11 mouse cellular contexts compared by ENCODE assay signal in the genomic region with DNA sequence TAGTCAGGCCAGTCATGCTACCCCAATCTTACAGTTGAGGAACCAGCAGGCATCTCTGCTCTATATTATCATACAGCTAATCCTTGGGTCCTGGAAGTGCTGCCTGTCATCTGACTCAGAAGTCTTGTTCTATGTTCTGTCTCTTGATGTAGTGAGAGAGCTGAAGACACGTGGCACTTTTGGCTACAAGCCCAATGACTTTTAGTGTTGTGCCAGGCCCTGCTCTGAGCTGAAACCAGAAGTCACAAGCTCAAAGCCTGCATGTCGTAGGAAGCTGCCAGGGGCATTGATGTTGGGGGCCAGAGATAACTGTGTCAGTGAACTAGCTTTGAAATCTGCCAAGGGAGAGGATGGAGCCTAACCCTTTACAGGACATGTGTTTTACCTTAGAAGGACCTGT.
DNase-seq lines count a peak whose midpoint lies in the region; ATAC-seq and TF ChIP-seq lines count a peak whose summit lies in the region.
"Had no signal": no experiment of that assay in that cellular context is flagged by ENCODE, and none has a peak within 500 bp of the region (broad histone marks: within the 10 kb centered on the region; RNA-seq: fewer than 3 reads in every experiment).

No protein-coding gene starts in this region.

- H3K9me3 ChIP-seq in limb, embryonic 14.5 days (ENCODE audit: control insufficient read depth, low read length), result no peaks in the 10 kb centered on the region
- no peaks in the 10 kb centered on the region for H3K9me3 ChIP-seq in limb, embryonic 10.5 days (replicated peaks)
- H3K9me3 ChIP-seq: embryonic facial prominence, embryonic 12.5 days; neural tube, embryonic 13.5 days had no signal

- H3K4me2 ChIP-seq in limb, embryonic 14.5 days (replicated peaks; ENCODE audit: low read depth, low read length, severe bottlenecking), result no peak overlapping the region
- H3K4me2 ChIP-seq: embryonic facial prominence, embryonic 12.5 days; neural tube, embryonic 13.5 days had no signal

- H3K4me1 ChIP-seq in limb, embryonic 14.5 days (ENCODE audit: control insufficient read depth, insufficient read depth, low read length), result peaks cover 2% of the 10 kb centered on the region; the same call in 1 of the 2 replicates
- peaks cover 6% of the 10 kb centered on the region; the same call in 1 of the 2 replicates for H3K4me1 ChIP-seq in limb, embryonic 10.5 days
- H3K4me1 ChIP-seq: embryonic facial prominence, embryonic 12.5 days; neural tube, embryonic 13.5 days had no signal

- no peaks in the 10 kb centered on the region for H3K27me3 ChIP-seq in limb, embryonic 14.5 days (ENCODE audit: control insufficient read depth, insufficient read depth, low read length)
- H3K27me3 ChIP-seq in limb, embryonic 10.5 days (ENCODE audit: low read depth, poor library complexity, severe bottlenecking), result no peaks in the 10 kb centered on the region
- H3K27me3 ChIP-seq: embryonic facial prominence, embryonic 12.5 days; neural tube, embryonic 13.5 days had no signal

- H3K36me3 ChIP-seq in limb, embryonic 14.5 days (ENCODE audit: control insufficient read depth, insufficient read depth, low read length), result no peaks in the 10 kb centered on the region
- no peaks in the 10 kb centered on the region for H3K36me3 ChIP-seq in limb, embryonic 10.5 days
- H3K36me3 ChIP-seq: embryonic facial prominence, embryonic 12.5 days; neural tube, embryonic 13.5 days had no signal

- no peak for ATAC-seq in limb, embryonic 14.5 days (ENCODE audit: low FRiP score, low read depth)
- no peak for ATAC-seq in activated CD4-positive, CD25-positive, alpha-beta regulatory T cell, adult 4 months

- DNase-seq in limb, embryonic 14.5 days (ENCODE audit: low spot score), result peak; percentile 10
- no peak for DNase-seq in limb, embryonic 10.5 days (ENCODE audit: low spot score)
- DNase-seq in CD8-positive naive resting alpha-beta T cell, adult 2 months (ENCODE audit: low read depth in 2 of 2, low spot score in 2 of 2), result peak; percentile 9 to 29
- peak; percentile 37 to 81 for DNase-seq in adrenal gland, adult (ENCODE audit: inconsistent age in 2 of 2, low spot score in 1 of 2)
- peak; percentile 15 to 26 for DNase-seq in heart, postnatal 14 days
- DNase-seq in frontal cortex, postnatal 36 days (ENCODE audit: low spot score in 2 of 2), result no peak

- intact Hi-C loops in heart, postnatal 14 days (cut with DNase I), result no loop called here

- H3K27ac ChIP-seq in limb, embryonic 14.5 days (replicated peaks; ENCODE audit: low read depth, low read length), result no peak overlapping the region
- H3K27ac ChIP-seq in limb, embryonic 10.5 days, result no peak overlapping the region
- H3K27ac ChIP-seq: embryonic facial prominence, embryonic 12.5 days; kidney, postnatal 0 days; liver, embryonic 14.5 days; neural tube, embryonic 13.5 days had no signal

- WGBS in limb, embryonic 14.5 days, result 37% methylated on average over 2 of the region's 2 CpGs
- 73% methylated on average over 2 of the region's 2 CpGs for WGBS in limb, embryonic 10.5 days

- H3K4me3 ChIP-seq in limb, embryonic 14.5 days (replicated peaks; ENCODE audit: low read length), result no peak overlapping the region
- H3K4me3 ChIP-seq in limb, embryonic 10.5 days, result no peak overlapping the region
- H3K4me3 ChIP-seq: embryonic facial prominence, embryonic 12.5 days; neural tube, embryonic 13.5 days had no signal

- TF ChIP-seq POLR2A in limb, embryonic 14.5 days (IDR thresholded peaks at IDR 0.05; ENCODE audit: borderline replicate concordance, extremely low read depth, insufficient read depth, insufficient read length), result no peak

- H3K9ac ChIP-seq in limb, embryonic 14.5 days (ENCODE audit: low read depth, low read length, severe bottlenecking), result no peak overlapping the region
- H3K9ac ChIP-seq: embryonic facial prominence, embryonic 12.5 days; liver, embryonic 14.5 days; neural tube, embryonic 13.5 days had no signal

Comparison
In these comparisons a context has a peak if more than half of its experiments do, and no peak if none do; other contexts are left out.
1. DNase-seq: peak in limb, embryonic 14.5 days (single experiment), CD8-positive naive resting alpha-beta T cell, adult 2 months (2 of 2), adrenal gland, adult (2 of 2) and heart, postnatal 14 days (2 of 2); none in limb, embryonic 10.5 days (single experiment) and frontal cortex, postnatal 36 days (0 of 2).